Mouse (Mus musculus): ENCODE data around the gene B4galt5.

- no peak for TF ChIP-seq EP300 (IDR thresholded peaks at IDR 0.05; ENCODE audit: low read depth)
- no peak for TF ChIP-seq CTCF (IDR thresholded peaks at IDR 0.05; ENCODE audit: low read depth)
These were observed 87.9 kb downstream of the B4galt5 start for GRCm38 (mm10) chr2:167261106-167261505.

Data from heart, postnatal 0 days (tissue).